Mouse (Mus musculus): ENCODE measurements around the gene Gm10190. TPM values are rescaled to one million over a fixed set of nuclear protein-coding genes. Genes with fewer than 3 reads are reported as not detected.
"Not testable (repeated sequence)": the region's sequence is repeated elsewhere in the genome, so short reads cannot be mapped to it uniquely, and the experiment has no call there.

Gene Gm10190
- total and polyA plus RNA-seq, 2 experiments from 2014 or later = 3.9 TPM; not detected in 1

DNA sequence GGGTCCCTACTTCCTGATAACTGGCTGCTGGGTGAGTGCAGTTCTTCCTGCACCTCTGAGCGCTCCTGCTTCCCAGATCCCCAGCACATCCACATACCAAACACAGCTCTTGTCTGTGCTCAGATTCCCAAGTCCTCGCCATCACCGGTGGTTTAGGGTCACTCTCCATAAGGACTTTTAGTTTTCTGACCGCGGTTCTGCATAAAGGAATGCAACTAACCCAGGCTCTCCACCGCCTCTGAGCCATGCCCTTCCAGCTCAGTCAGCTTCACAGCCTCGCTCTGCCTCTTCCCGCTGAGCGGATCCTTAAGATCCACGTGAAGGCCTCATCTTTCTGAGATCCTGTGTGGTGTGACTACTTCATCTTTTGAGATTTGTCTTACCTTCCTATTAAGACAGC, 16.7 kb upstream of the Gm10190 start:
- H3K9ac ChIP-seq = no peak overlapping the region
- no peak overlapping the region for H3K27ac ChIP-seq (ENCODE audit: low read depth, low read length)
- no peak overlapping the region for H3K4me3 ChIP-seq (ENCODE audit: low read depth, low read length)
- 71% methylated on average over 10 of the region's 10 CpGs for WGBS
- ATAC-seq (no peak), DNase-seq (no peak)
- H3K4me1 ChIP-seq (ENCODE audit: insufficient read depth) = no peaks in the 10 kb centered on the region
- H3K9me3 ChIP-seq (ENCODE audit: low read length) = no peaks in the 10 kb centered on the region
- H3K27me3 ChIP-seq (ENCODE audit: insufficient read depth, low read length) = no peaks in the 10 kb centered on the region
- no peak overlapping the region for H3K4me2 ChIP-seq (ENCODE audit: low read depth)
- no peaks in the 10 kb centered on the region for H3K36me3 ChIP-seq (ENCODE audit: insufficient read depth)
- TF ChIP-seq CTCF (IDR thresholded peaks at IDR 0.05; ENCODE audit: low read depth) = no peak

- Histone ChIP-seq H3K4me2 (ENCODE audit: low read depth) (no peak overlapping the region), H3K4me1 (ENCODE audit: insufficient read depth) (no peaks in the 10 kb centered on the region), H3K27ac (ENCODE audit: low read depth, low read length) (no peak overlapping the region), H3K36me3 (ENCODE audit: insufficient read depth) (no peaks in the 10 kb centered on the region), H3K9ac (no peak overlapping the region), H3K9me3 (ENCODE audit: low read length) (no peaks in the 10 kb centered on the region), H3K27me3 (ENCODE audit: insufficient read depth, low read length) (no peaks in the 10 kb centered on the region), H3K4me3 (ENCODE audit: low read depth, low read length) (no peak overlapping the region)
- no peak for TF ChIP-seq CTCF (IDR thresholded peaks at IDR 0.05; ENCODE audit: low read depth)
- whole genome bisulfite sequencing = 60% methylated on average over 1 of the region's 1 CpGs
- DNase-seq (no peak), ATAC-seq (no peak)
These were observed 12.3 kb upstream of the Gm10190 start for GRCm38 (mm10) chr17:80385671-80386070.

GRCm38 (mm10) chr17:80378386-80378785, 5.0 kb upstream of the Gm10190 start:
- not testable (repeated sequence) for H3K4me1 ChIP-seq (ENCODE audit: insufficient read depth); H3K9ac ChIP-seq; ATAC-seq; H3K9me3 ChIP-seq (ENCODE audit: low read length); H3K4me3 ChIP-seq (ENCODE audit: low read depth, low read length); H3K27me3 ChIP-seq (ENCODE audit: insufficient read depth, low read length); H3K4me2 ChIP-seq (ENCODE audit: low read depth); H3K36me3 ChIP-seq (ENCODE audit: insufficient read depth); H3K27ac ChIP-seq (ENCODE audit: low read depth, low read length); DNase-seq

- DNase-seq = no peak
- peak overlapping the region; percentile 53 for H3K4me3 ChIP-seq (ENCODE audit: low read depth, low read length)
- H3K9me3 ChIP-seq (ENCODE audit: low read length) = no peaks in the 10 kb centered on the region
- H3K36me3 ChIP-seq (ENCODE audit: insufficient read depth) = no peaks in the 10 kb centered on the region
- TF ChIP-seq CTCF (IDR thresholded peaks at IDR 0.05; ENCODE audit: low read depth) = no peak
- peak overlapping the region; percentile 86 for H3K27ac ChIP-seq (ENCODE audit: low read depth, low read length)
- peak overlapping the region; percentile 74 for H3K4me2 ChIP-seq (ENCODE audit: low read depth)
- H3K27me3 ChIP-seq (ENCODE audit: insufficient read depth, low read length) = no peaks in the 10 kb centered on the region
- WGBS = 16% methylated on average over 29 of the region's 29 CpGs
- peak overlapping the region; percentile 73 for H3K9ac ChIP-seq
- ATAC-seq = peak; percentile 80
- peaks cover 4% of the 10 kb centered on the region; the same call in 1 of the 2 replicates for H3K4me1 ChIP-seq (ENCODE audit: insufficient read depth)
These were observed 370 bp upstream of the Gm10190 start for GRCm38 (mm10) chr17:80373726-80374096.

DNA sequence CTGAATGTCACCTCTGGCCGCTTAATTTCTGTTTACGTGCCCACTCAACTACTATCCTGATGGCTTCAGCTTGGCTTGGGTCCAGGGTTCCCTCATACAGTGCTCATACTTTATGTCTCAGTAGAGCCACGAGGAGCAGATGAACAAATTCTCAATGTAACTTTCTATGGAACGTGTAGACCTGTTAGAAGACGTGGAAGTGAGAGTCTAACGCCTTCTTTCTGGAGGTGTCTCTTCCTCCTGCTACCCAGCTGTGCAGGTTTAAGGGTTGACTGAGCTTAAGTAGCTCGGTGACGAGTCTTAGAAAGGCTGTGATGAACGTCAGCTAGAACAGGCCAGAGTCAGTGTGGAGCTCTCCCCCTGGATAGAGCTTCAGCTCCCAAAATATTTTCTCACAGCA, 4.7 kb downstream of the Gm10190 start:
- H3K9me3 ChIP-seq (ENCODE audit: low read length) = no peaks in the 10 kb centered on the region
- TF ChIP-seq CTCF (IDR thresholded peaks at IDR 0.05; ENCODE audit: low read depth) = no peak
- no peaks in the 10 kb centered on the region; the same call in 1 of the 2 replicates for H3K4me1 ChIP-seq (ENCODE audit: insufficient read depth)
- no peak overlapping the region for H3K4me2 ChIP-seq (ENCODE audit: low read depth)
- no peak overlapping the region for H3K27ac ChIP-seq (ENCODE audit: low read depth, low read length)
- no peaks in the 10 kb centered on the region for H3K27me3 ChIP-seq (ENCODE audit: insufficient read depth, low read length)
- H3K9ac ChIP-seq = no peak overlapping the region
- no peak for DNase-seq
- WGBS = 76% methylated on average over 9 of the region's 9 CpGs
- H3K4me3 ChIP-seq (ENCODE audit: low read depth, low read length) = no peak overlapping the region
- no peak for ATAC-seq
- no peaks in the 10 kb centered on the region for H3K36me3 ChIP-seq (ENCODE audit: insufficient read depth)

GRCm38 (mm10) chr17:80367276-80367675, 6.1 kb downstream of the Gm10190 start:
- no peak overlapping the region for H3K9ac ChIP-seq
- no peaks in the 10 kb centered on the region for H3K27me3 ChIP-seq (ENCODE audit: insufficient read depth, low read length)
- TF ChIP-seq CTCF (IDR thresholded peaks at IDR 0.05; ENCODE audit: low read depth) = no peak
- no peak overlapping the region for H3K4me2 ChIP-seq (ENCODE audit: low read depth)
- no peak overlapping the region for H3K27ac ChIP-seq (ENCODE audit: low read depth, low read length)
- no peaks in the 10 kb centered on the region for H3K36me3 ChIP-seq (ENCODE audit: insufficient read depth)
- H3K4me3 ChIP-seq (ENCODE audit: low read depth, low read length) = no peak overlapping the region
- ATAC-seq (no peak), DNase-seq (no peak)
- H3K9me3 ChIP-seq (ENCODE audit: low read length) = no peaks in the 10 kb centered on the region
- WGBS = 93% methylated on average over 5 of the region's 5 CpGs
- no peaks in the 10 kb centered on the region for H3K4me1 ChIP-seq (ENCODE audit: insufficient read depth)

GRCm38 (mm10) chr17:80360245-80360644, 13.1 kb downstream of the Gm10190 start:
- no peak for TF ChIP-seq CTCF (IDR thresholded peaks at IDR 0.05; ENCODE audit: low read depth)
- ATAC-seq = no peak

GRCm38 (mm10) chr17:80347234-80347633, 26.1 kb downstream of the Gm10190 start:
- no peaks in the 10 kb centered on the region for H3K4me1 ChIP-seq (ENCODE audit: insufficient read depth)
- DNase-seq = no peak
- no peaks in the 10 kb centered on the region for H3K9me3 ChIP-seq (ENCODE audit: low read length)
- no peak overlapping the region for H3K27ac ChIP-seq (ENCODE audit: low read depth, low read length)
- WGBS = 51% methylated on average over 6 of the region's 6 CpGs
- no peak for TF ChIP-seq CTCF (IDR thresholded peaks at IDR 0.05; ENCODE audit: low read depth)
- H3K36me3 ChIP-seq (ENCODE audit: insufficient read depth) = no peaks in the 10 kb centered on the region
- H3K4me2 ChIP-seq (ENCODE audit: low read depth) = no peak overlapping the region
- H3K27me3 ChIP-seq (ENCODE audit: insufficient read depth, low read length) = no peaks in the 10 kb centered on the region
- ATAC-seq = no peak
- no peak overlapping the region for H3K4me3 ChIP-seq (ENCODE audit: low read depth, low read length)
- H3K9ac ChIP-seq = no peak overlapping the region

More at GRCm38 (mm10) chr17:80360245-80360644, 13.1 kb downstream of the Gm10190 start:
- 91% methylated on average over 8 of the region's 8 CpGs for WGBS
- H3K9me3 ChIP-seq (ENCODE audit: low read length) = no peaks in the 10 kb centered on the region
- H3K4me1 ChIP-seq (ENCODE audit: insufficient read depth) = no peaks in the 10 kb centered on the region
- H3K27me3 ChIP-seq (ENCODE audit: insufficient read depth, low read length) = no peaks in the 10 kb centered on the region
- no peak overlapping the region for H3K9ac ChIP-seq
- H3K27ac ChIP-seq (ENCODE audit: low read depth, low read length) = no peak overlapping the region
- no peak for DNase-seq
- no peak overlapping the region for H3K4me2 ChIP-seq (ENCODE audit: low read depth)
- H3K36me3 ChIP-seq (ENCODE audit: insufficient read depth) = no peaks in the 10 kb centered on the region
- no peak overlapping the region for H3K4me3 ChIP-seq (ENCODE audit: low read depth, low read length)
